Mouse (Mus musculus) adrenal gland, postnatal 10 days (tissue): ENCODE results near the gene Gfap. TPM values are rescaled to one million over a fixed set of nuclear protein-coding genes. Genes with fewer than 3 reads are reported as not detected.
A peak's percentile ranks its signal among the peaks of the same experiment; 100 is the strongest.

Experiments
- DNase-seq: peaks from one replicate; pipeline ENCODE4 v3.0.0; 2021; ENCODE audit warnings: mixed read lengths
- total RNA-seq, 2 experiments: library from RNA; stranded (reverse); gene quantifications; 2 replicates each; pipeline ENCODE4 v1.2.3; 2021

The Gfap gene
- total RNA-seq, 2 experiments from 2014 or later, result 0.90 to 0.91 TPM

DNA sequence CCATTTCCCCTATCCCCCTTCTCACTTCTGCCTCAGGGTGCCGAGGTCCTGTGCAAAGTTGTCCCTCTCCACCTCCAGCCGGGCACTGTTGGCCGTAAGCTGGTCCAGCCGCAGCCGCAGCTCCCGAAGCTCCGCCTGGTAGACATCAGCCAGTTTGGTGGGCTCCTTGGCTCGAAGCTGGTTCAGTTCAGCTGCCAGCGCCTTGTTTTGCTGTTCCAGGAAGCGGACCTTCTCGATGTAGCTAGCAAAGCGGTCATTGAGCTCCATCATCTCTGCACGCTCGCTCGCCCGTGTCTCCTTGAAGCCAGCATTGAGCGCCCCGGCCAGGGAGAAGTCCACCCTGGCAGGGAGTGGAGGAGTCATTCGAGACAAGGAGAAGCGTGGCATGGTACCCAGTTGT is 4.1 kb downstream of the Gfap start:
- no peak for DNase-seq

DNA sequence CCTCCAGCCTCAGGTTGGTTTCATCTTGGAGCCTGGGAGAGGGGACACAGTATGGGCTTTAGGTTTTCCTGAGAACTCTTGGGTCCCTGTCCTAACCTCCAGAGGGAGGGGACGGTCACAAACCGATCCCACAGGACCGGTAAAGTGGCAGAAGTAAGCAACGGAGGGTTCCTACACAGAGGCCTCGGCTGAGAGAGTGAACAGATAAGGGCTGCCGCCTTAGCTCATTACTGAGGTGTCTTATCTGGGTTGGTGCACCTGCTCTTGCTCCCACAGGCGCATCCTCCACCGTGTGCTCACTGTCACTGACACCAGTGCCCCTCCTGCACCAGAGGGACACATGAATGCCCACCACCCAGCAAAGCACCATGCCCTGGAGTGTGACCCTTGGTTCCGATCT is 4.9 kb downstream of the Gfap start:
- DNase-seq, result no peak

DNA sequence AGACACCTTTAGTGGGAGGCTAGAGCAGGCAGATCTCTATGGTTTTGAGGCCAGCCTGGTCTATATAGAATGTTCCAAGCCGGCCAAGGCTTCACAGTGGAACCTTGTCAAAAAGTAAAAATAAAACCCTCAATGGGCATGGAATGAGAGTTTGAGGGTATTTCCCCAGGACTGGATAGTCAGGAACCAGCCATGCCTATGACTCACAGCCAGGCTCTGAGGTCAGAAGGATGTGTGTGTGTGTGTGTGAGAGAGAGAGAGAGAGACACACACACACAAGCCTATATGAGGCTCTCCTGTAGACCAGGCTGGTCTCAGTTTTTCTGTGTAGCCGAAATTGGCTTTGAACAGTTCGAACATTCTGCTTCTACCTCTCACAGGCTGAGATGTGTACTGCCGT is 6.0 kb downstream of the Gfap start:
- DNase-seq, result no peak

DNA sequence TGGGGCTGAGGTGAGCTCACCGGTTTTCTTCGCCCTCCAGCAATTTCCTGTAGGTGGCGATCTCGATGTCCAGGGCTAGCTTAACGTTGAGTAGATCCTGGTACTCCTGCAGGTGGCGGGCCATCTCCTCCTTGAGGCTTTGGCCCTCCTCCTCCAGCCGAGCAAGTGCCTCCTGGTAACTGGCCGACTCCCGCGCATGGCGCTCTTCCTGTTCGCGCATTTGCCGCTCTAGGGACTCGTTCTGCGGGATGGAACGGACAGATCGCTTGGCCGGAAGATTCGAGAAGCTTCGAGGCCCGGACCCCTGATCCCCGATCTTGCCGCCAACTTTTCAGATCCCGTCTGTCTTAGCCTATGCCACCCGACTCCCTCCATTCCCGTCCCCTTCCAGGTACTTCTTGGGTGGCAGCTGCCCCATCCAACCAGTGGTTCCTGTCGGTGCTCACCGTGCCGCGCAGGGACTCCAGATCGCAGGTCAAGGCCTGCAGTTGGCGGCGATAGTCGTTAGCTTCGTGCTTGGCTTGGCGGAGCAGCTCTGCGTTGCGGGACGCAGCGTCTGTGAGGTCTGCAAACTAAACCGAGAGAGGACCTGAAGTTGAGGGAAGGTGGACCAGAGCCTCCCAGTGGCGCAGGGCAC is 7.6 kb downstream of the Gfap start:
- peak; percentile 73 for DNase-seq

DNA sequence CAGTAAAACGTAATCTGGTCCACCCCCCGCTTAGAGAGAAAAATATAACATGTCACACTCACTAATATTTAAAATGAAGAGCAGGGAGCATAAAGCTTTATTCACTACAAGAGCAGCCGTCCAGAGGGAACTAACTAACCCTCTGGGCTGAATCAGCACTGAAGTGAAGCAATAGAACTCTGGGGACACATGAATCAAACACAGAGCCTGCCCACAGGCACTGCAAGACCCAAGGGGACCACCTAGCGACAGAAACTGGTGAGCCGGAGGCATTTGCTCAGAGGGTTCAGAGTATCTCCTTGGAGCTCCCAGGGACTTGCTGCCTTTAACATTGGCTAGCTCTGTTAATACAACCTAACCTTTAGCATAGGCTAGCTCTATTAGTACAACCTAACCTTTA is 10.6 kb downstream of the Gfap start:
- DNase-seq, result peak; percentile 37

DNA sequence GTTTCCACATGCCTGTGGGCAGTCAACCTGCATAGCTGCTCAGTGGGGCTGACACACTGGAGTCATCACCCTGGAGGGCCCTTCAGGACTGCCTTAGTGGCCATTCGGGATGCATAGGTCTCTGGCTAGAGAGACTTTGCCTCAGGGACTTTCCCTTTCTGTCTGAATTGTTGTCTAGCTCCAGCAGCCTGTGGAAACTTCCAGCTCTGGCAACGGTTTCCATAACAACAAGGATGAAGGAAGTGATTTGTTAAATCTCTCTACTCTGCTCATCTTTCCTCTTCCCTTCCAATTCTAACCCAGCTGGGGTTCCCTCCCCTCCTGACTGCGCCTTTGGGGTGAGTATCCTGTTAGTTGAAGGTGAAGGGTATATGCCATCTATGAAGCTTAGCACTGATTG is 12.6 kb downstream of the Gfap start:
- DNase-seq, result no peak

DNA sequence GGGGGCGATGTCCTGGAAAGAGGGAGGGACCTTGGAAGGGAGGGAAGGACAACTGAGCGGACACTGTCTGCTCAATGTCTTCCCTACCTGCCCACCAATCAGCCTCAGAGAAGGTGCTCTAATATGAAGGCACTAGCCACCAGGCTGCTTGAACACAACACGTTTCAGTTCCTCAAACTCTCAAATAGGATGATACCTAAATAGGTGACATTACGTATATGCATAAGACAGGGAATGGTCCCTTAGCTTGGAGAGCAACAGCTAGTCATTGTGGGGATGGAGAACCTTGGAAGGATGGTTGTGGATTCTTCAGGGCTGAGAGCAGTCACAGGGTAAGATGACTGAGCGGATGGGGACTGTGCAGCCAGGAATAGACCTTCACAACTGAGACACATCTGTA is 13.3 kb downstream of the Gfap start:
- DNase-seq, result no peak

DNA sequence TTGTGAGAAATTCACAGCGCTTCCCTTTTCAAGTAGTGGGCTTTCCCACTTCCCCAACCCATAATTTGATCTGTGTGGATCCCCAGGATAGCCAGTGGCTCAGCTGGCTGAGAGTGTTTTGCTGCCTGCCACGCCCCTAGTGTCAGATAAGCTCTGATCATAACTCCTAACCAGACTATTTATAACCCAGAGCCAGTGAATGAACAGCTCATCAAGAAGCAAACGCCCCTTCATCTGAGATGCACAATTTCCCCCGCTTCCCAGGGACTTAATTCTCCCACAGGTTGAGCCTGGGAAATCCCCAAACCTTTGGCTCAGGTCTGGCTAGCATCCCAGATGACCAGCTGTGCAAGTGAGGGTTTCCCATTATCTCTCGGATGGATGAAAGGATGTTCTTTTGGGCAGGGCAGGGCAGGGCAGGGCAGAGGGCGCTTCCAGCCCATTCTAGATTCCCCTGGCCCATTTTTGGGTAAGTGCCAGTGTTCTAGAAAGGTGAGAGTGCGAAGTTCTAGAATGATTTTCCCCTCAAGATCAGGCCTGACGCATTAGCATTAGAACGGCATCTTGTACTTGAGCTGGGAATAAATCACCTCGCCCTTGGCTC is 16.0 kb downstream of the Gfap start, which contains the start of gene Fam187a:
Fam187a (plus strand) TSS at position 554 of the 604 bp plus-strand sequence.
- DNase-seq, result no peak

DNA sequence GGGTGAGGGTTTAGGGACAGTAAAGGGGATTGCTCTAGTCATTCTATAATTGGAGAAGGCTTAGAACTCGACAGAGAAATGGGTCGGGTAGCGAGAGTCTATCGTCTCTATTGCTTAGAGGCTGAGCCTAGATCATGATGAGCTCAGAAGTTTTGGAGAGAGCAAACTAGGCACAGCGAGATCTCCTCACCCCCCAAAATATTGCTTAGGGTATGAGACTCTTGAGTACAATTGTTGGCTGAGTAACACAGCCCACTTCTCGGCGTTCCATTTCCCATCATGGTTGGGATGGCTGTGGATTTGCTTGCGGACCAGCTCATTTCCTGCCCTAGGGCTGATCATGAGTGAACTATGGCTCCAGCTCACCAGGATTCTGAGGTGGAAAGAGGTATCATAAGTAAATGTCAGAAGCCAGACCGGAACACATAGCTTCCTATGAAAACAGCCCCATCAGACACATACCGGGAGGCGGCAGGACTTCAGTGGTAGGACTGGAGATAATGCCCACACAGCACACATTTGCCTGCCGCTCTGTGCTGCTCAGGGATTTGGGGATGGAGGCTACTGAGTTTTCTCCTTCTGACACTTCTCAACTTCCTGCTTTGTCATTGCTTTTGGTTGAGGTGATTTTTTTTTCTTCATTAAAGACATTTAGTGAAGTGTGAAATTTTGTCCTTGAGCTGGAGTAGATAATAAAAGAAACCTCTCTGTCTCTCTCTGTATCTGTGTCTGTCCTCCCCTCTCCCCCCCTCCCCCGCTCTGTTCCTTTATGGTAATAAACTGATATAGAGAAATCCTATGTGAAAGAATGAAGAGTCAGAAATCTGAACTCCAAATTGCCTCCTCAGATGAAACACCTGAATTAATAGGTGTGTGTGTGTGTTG is 19.2 kb downstream of the Gfap start:
- DNase-seq, result no peak

DNA sequence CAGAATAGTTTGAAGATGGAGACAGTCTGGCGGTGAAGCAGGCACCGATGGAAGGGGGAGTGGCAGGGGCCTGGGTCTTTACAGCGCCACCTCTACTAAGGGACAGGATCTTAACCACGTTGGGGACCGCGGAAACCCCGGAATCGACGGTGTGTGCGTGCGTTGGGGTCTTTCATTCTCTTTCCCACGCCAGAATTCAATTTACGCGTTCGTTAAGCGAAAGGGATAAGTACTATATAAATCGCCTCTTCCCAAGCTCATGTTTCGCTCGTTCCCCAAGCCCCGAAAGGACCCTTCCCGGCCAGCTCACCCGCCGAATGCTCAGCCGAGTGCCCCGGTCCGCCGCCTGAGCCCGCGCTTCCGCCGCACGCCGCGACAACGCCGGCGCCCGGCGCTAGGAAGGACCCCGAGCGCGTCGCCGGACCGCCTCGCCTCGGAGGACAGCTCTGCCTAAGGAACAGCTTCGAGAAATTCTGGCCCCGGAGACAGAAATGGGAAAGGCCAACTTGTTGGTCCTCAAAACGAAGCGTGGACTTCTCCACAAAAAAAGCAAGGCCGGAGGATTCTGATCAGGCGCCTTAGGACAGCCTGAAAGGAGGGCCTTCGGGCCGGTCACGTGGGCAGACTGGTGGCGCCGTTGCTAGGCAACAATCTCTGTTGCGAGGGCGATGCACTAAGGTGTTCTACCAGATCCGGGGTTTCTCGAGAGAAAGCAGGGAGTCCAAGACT is 20.0 kb downstream of the Gfap start, which contains the start of the genes Eftud2 and Ccdc103:
Eftud2 (minus strand) TSS at position 401 of the 729 bp plus-strand sequence.
Ccdc103 (plus strand) TSS at position 620 of the 729 bp plus-strand sequence.
- peak; percentile 94 for DNase-seq

DNA sequence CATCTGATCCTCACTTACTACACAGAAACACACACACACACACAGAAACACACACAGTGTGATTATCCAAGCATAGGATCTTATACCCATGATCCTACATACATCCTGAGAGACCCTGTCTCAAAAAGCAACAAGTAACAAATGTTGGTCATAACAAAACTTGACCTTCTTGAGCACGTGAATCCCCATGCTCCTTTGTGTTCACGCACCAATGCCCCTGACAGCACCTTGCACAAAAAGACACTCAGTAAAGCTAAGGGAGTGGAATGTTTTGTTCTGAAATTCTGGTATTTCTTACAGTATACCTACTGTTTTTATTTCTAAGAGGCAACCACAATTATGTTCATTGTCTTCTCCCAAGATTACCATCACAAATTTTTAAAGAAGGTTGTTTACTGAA is 21.2 kb downstream of the Gfap start:
- DNase-seq, result no peak

DNA sequence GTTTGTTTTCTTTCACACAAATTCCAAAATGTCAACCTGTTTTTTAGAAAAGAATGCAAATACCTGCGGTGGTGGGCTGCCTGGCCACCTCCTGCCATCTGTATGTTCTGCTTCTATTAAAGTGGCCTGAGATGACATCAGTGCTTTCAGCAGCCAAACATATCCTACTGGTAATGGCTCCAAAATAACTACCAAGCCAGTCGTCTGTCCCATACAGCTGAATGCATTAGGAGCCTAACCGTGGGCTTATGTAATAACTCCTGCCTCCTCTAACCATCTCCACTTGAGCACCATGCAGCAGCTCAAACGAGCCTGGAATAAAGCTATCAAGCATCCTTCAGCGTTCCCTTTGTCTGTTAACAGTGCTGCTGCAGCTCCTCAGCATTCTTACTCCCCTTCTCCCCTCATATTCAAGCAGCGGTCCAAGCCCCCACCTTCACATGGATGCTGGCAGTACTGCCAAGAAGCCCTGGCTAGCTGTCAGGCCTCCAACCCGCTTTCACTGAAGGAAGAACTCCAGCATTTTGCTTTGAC is 25.8 kb downstream of the Gfap start:
- DNase-seq, result no peak

DNA sequence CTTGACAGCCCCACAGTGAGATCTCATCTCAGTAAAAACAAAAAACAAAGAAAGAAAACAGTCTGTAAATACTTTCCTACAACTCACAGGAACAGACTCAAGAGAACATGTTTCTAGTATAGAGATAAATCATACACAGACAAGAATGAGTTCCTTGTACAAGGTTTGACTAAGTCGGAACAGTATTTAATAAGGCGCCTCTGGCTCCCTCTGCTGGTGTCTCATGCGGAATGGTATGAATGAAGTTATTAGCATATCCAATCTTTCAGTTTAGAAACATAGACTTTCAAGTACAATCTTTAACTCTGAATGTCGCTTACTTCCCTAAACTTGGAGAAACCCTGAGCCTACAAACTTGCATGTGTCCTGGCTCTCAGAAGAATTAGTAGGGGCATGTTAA is 36.4 kb downstream of the Gfap start:
- DNase-seq, result peak; percentile 80

DNA sequence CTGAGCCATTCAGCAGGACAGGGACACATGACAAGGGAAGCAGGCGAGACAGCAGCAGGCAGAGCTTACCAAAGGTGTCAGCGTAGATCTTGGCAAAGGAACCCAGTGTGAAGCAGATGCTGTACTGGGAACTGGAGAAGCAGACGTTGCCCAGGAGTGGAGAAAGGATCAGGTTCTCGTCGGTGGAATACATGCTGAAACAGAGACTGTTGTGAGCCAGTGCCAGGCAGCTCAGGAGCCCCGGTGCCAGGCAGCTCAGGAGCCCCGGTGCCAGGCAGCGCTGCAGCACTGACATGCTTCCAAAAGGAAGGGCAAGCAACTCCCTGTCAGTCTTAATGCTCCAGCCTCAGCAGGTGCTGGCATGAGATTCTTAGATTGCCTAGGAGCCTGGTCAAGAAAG is 40.8 kb downstream of the Gfap start:
- DNase-seq, result no peak

DNA sequence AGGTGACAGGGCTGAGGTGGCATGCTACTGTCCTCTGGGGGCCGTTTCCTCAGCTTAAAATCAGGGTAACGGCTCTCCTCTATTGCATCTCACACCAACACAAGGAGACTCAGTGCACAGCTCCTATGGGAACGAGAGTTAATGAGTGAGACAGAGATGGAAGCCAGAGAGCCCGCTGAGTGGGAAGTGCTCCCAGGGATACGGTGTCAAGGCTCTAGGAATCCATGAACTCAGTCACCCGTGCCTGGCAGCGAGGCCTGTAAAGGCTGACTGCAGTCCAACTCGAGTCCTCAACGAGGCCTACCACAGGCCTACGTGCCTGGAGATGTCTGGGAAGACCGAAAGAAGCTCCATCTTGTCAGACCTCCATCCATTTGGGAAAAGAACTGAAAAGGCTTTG is 41.8 kb downstream of the Gfap start:
- no peak for DNase-seq

DNA sequence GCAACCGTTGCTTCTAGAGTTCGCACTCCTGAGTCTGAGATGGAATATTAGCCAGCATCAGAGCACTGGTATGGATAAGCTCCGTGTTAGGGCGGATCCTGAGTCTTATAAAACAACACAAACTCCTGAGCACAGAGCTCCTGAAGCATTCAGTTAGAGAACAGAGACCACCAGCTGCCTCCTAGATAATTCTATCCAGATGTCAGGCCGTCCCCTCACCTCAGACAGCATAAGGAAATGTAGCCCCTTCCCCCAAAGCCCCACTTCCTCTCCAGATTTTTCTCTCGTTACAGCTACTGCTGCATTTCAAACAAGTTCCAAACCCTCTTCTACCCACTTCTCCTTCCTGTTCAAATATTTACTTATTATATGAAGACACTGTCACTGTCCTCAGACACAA is 44.8 kb downstream of the Gfap start:
- DNase-seq, result no peak

DNA sequence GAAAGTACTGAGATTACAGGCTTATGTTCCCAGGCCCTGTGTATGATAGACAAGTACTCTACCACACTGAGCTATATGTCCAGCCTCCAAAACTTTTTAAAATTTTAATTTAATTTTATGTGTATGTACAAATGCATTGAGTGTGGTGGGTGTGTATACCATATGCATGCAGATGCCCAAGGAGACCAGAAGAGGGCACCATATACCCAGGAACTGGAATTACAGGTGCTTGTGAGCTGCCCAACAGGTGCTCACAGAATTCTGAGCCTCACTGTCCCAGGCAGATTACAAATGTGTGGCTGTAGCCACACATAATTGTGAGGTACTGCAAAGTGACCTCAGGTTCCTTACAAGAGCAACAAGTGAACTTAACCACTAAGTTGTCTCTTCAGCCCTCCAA is 47.0 kb downstream of the Gfap start:
- no peak for DNase-seq

DNA sequence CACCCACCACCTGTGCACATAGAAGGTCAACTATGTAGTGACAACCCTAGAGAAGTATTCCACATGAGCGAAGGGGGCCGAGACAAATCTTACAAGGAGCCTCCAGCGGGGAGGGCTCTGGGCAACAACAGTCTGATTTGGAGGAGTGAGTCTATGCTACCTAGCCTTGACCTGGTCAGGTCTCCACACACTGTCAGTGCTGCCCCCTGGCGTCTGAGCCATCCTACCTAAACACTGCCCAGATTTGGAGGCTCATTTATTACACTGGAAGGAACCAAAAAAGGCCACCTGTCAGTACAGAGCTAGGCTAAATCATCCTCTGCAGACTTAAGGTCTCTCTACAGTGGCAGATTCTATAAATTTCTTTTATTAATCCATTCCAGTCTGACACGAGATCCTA is 48.8 kb downstream of the Gfap start:
- DNase-seq, result peak; percentile 85

DNA sequence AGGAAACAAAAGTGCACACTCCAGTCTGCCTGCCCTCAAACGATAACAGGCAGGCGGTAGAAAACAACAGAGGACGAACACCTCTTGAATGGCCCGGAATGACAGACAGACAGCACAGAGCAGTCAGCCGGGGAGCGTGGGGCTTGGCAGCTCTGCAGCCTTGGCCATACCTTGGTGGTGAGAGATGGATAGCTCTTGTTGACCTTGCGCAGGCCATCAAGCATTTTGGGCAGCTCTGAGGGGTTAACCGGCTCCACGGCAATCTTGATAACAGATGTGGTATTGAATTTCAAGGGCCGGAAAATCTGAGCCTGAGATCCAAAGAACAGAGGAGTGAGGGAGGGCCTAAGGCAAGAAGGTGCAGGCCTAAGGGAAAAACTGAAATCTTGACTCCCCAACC is 54.8 kb downstream of the Gfap start:
- DNase-seq, result peak; percentile 35

DNA sequence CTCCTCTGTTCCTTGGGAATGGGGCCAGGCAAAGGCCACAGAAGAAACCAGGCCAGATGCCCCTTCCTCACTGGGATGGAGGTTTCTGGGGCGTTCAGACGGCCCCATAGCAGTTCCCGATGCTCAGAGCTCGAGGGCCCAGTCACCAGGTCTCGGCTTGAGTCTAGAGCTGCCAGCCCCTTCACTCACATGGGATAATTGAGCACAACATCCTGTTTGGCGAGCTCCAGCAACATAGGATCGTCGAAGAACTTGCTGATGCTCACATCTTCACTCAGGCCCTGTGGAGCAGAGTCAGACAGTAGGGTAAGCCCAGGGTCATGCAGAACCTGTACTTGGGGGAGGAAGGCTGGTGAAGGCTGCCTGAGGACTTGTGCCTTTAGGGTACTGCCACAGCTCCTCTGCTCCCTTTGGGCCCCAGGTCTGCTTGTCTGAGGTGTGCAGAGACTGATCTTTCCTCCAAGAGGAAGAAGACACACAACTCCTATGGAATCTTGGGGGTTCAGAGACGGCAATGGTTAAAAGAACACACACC is 62.0 kb downstream of the Gfap start:
- DNase-seq, result no peak

DNA sequence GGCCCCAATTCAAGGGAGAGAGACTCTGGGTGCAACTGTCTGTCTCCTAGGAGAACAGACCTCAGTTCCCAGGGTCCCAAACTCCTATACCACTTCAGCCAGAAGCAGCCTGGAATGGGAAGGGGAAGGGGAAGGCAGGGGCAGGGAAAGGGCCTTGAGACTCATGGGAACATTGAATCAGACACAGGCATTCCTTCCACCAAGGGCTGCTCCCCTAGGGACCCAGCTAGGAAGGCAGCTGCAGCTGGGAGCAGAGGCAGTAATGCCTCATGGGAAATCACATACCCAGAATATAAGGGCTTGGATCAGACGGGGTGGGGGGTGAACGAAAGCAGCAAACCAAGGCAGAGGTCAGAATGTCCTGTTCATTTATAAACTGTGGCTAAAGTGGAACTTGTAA is 62.6 kb downstream of the Gfap start:
- DNase-seq, result no peak

DNA sequence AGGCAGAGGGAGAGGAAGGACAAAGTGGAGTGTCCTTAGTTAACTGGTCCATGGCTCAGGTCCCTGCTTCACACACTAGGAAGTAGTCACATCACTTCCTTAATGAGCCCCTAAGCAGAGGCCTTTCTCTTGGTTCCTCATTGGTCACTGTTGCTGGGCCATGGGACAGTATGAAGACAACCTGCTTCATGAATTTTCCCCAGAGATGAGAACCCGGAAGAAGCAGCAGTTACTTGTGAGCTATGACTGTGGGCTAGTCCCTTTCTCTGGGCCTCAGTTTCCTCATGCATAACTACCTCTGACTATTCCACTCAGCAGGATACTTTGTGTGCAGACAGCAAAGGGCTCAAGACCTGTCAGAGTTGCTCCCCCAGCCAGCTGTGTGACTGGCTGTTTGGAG is 63.3 kb downstream of the Gfap start:
- no peak for DNase-seq
